Mouse (Mus musculus) E14TG2a.4 (cell line): ENCODE results near the gene Cd5l.

Experiments
- CTCF ChIP-seq: conservative IDR thresholded peaks from 2 replicates; pipeline ENCODE4 v1.5.1; 2014; ENCODE audit warnings: low read length
- NANOG ChIP-seq: IDR thresholded peaks from 2 replicates; pipeline ENCODE4 v1.6.1; 2014; ENCODE audit warnings: borderline replicate concordance, low read length, mixed read lengths

DNA sequence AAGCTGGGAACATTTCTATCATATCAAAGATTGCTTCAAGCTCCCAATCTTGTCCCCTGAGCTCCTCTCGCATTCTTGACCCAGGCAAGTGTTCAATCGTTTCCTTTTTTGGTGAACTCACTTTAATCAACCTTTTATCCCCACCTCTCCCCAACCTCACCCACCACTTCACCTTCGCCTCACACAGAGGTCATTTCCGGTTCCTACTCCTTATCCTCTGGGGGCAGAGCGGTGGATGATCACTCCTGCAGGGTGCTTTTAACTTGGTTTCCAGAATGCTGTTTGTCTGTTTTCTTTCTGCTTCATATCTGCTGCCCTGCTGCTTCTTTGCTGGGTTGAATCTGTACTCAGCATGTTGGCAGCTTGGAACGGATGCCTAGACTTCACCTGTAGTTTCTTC is 20.0 kb downstream of the Cd5l start:
- peak; percentile 5; the same call in 1 of the 2 replicates for TF ChIP-seq NANOG
- no peak for TF ChIP-seq CTCF
